Mouse (Mus musculus) MEL (cell line): ENCODE measurements at regions not wholly inside any gene's neighbourhood (a gene's known extent, or its start where the extent isn't known, plus 50 kb on each side); places are given as distances from the start of the nearest gene placed in this dataset.

Experiments
- DNase-seq: peaks from one replicate; pipeline ENCODE4 v3.0.0; 2011; ENCODE audit warnings: low read depth, low spot score
- H3K27ac ChIP-seq: 2 replicates; pipeline ENCODE4 v1.5.1; 2012; ENCODE audit warnings: low read depth, mild to moderate bottlenecking, control low read depth, low read length, moderate library complexity; ENCODE audit not compliant: control insufficient read depth
- H3K27me3 ChIP-seq, 2 experiments: fragments of 150-350 bp in 1 of 2; sonication (generic) in 1 of 2; 2 replicates each; pipeline ENCODE4 v1.6.1; 2012; ENCODE audit warnings: low read length in 2 of 2, mild to moderate bottlenecking in 2 of 2, improper control_type of control experiment in 1 of 2, moderate library complexity in 1 of 2; ENCODE audit not compliant: insufficient read depth in 2 of 2, control insufficient read depth in 1 of 2
- H3K36me3 ChIP-seq, 2 experiments: 2 replicates each; pipeline ENCODE4 v1.6.1; 2012 to 2014; ENCODE audit warnings: low read length in 2 of 2, improper control_type of control experiment in 1 of 2, inconsistent platforms in 1 of 2, mild to moderate bottlenecking in 1 of 2; ENCODE audit not compliant: insufficient read depth in 2 of 2, control insufficient read depth in 1 of 2
- H3K4me1 ChIP-seq, 2 experiments: fragments of 150-350 bp in 1 of 2; sonication (generic) in 1 of 2; 2 replicates each; pipeline ENCODE4 v1.6.1; 2012; ENCODE audit warnings: low read length in 2 of 2, improper control_type of control experiment in 1 of 2, mild to moderate bottlenecking in 1 of 2; ENCODE audit not compliant: insufficient read depth in 2 of 2, control insufficient read depth in 1 of 2
- H3K4me3 ChIP-seq, 2 experiments: fragments of 150-350 bp in 1 of 2; sonication (generic) in 1 of 2; 2 replicates each; pipeline ENCODE4 v1.5.1; 2012; ENCODE audit warnings: low read depth in 2 of 2, low read length in 2 of 2, mild to moderate bottlenecking in 2 of 2, moderate library complexity in 2 of 2, control low read depth in 1 of 2, improper control_type of control experiment in 1 of 2; ENCODE audit not compliant: control insufficient read depth in 1 of 2, insufficient read depth in 1 of 2
- H3K79me2 ChIP-seq: 2 replicates; pipeline ENCODE4 v1.6.1; 2012; ENCODE audit warnings: mild to moderate bottlenecking, low read length, moderate library complexity; ENCODE audit not compliant: control insufficient read depth, poor library complexity, insufficient read depth
- H3K9ac ChIP-seq: 2 replicates; pipeline ENCODE4 v1.6.1; 2012; ENCODE audit warnings: low read depth, mild to moderate bottlenecking, control low read depth, low read length, moderate library complexity; ENCODE audit not compliant: control insufficient read depth, poor library complexity, severe bottlenecking
- H3K9me3 ChIP-seq: fragments of 150-350 bp; sonication (generic); replicated peaks from 2 replicates; pipeline ENCODE4 v1.6.1; 2012; ENCODE audit warnings: mild to moderate bottlenecking, low read length, improper control_type of control experiment, moderate library complexity; ENCODE audit not compliant: insufficient read depth
- BHLHE40 ChIP-seq: IDR thresholded peaks from 2 replicates; pipeline ENCODE4 v1.6.1; 2012; ENCODE audit warnings: low read depth, mild to moderate bottlenecking, inconsistent platforms, low read length, improper control_type of control experiment, borderline replicate concordance
- CHD1 ChIP-seq: IDR thresholded peaks from 2 replicates; pipeline ENCODE4 v1.6.1; 2012; ENCODE audit warnings: low read depth, mild to moderate bottlenecking, inconsistent platforms, low read length, improper control_type of control experiment
- CHD2 ChIP-seq: IDR thresholded peaks from 2 replicates; pipeline ENCODE4 v1.6.1; 2011; ENCODE audit warnings: low read length, improper control_type of control experiment
- CTCF ChIP-seq, 3 experiments: IDR thresholded peaks in 2 of 3; conservative IDR thresholded peaks in 1 of 3; 2 replicates each; pipeline ENCODE4 v1.5.1; 2011 to 2012; ENCODE audit warnings: low read length in 3 of 3, low read depth in 2 of 3, mild to moderate bottlenecking in 2 of 3, improper control_type of control experiment in 1 of 3, inconsistent platforms in 1 of 3, mixed read lengths in 1 of 3, moderate library complexity in 1 of 3; ENCODE audit not compliant: control insufficient read depth in 1 of 3, insufficient read depth in 1 of 3, poor library complexity in 1 of 3, severe bottlenecking in 1 of 3
- E2F4 ChIP-seq: IDR thresholded peaks from 2 replicates; pipeline ENCODE4 v1.6.1; 2011; ENCODE audit warnings: low read depth, low read length, improper control_type of control experiment, borderline replicate concordance
- ELF1 ChIP-seq: IDR thresholded peaks from 2 replicates; pipeline ENCODE4 v1.6.1; 2014; ENCODE audit warnings: low read depth, mild to moderate bottlenecking, inconsistent platforms, low read length, improper control_type of control experiment, moderate library complexity
- EP300 ChIP-seq, 2 experiments: IDR thresholded peaks; 2 replicates each; pipeline ENCODE4 v1.6.1; 2011; ENCODE audit warnings: improper control_type of control experiment in 2 of 2, low read length in 2 of 2, low read depth in 1 of 2, mild to moderate bottlenecking in 1 of 2
- GATA1 ChIP-seq: IDR thresholded peaks from 2 replicates; pipeline ENCODE4 v1.6.1; 2011; ENCODE audit warnings: low read depth, low read length, improper control_type of control experiment
- KAT2A ChIP-seq: conservative IDR thresholded peaks from 2 replicates; pipeline ENCODE4 v1.6.1; 2012; ENCODE audit warnings: low read depth, low read length, improper control_type of control experiment, inconsistent platforms
- MAFK ChIP-seq: IDR thresholded peaks from 2 replicates; pipeline ENCODE4 v1.6.1; 2011; ENCODE audit warnings: low read depth, mild to moderate bottlenecking, low read length, improper control_type of control experiment, borderline replicate concordance
- MAZ ChIP-seq: IDR thresholded peaks from 2 replicates; pipeline ENCODE4 v1.6.1; 2012; ENCODE audit warnings: low read depth, mild to moderate bottlenecking, inconsistent platforms, low read length, improper control_type of control experiment
- MEF2A ChIP-seq: IDR thresholded peaks from 2 replicates; pipeline ENCODE4 v1.6.1; 2014; ENCODE audit warnings: low read depth, mild to moderate bottlenecking, inconsistent platforms, low read length, improper control_type of control experiment; ENCODE audit not compliant: poor library complexity, insufficient replicate concordance, severe bottlenecking; ENCODE audit errors: extremely low read depth
- MXI1 ChIP-seq: IDR thresholded peaks from 2 replicates; pipeline ENCODE4 v1.6.1; 2011; ENCODE audit warnings: mild to moderate bottlenecking, low read depth, low read length, improper control_type of control experiment
- MYC ChIP-seq: IDR thresholded peaks from 2 replicates; pipeline ENCODE4 v1.6.1; 2011; ENCODE audit warnings: low read depth, mild to moderate bottlenecking, low read length, improper control_type of control experiment, moderate library complexity
- NRF1 ChIP-seq: IDR thresholded peaks from 2 replicates; pipeline ENCODE4 v1.6.1; 2014; ENCODE audit warnings: low read depth, mild to moderate bottlenecking, inconsistent platforms, low read length, improper control_type of control experiment, moderate library complexity; ENCODE audit not compliant: poor library complexity, insufficient read depth, severe bottlenecking
- POLR2A ChIP-seq, 2 experiments: IDR thresholded peaks; 2 replicates each; pipeline ENCODE4 v1.6.1; 2011 to 2012; ENCODE audit warnings: low read length in 2 of 2, mild to moderate bottlenecking in 2 of 2, control low read depth in 1 of 2, improper control_type of control experiment in 1 of 2, low read depth in 1 of 2, moderate library complexity in 1 of 2; ENCODE audit not compliant: control insufficient read depth in 1 of 2, insufficient read depth in 1 of 2, poor library complexity in 1 of 2
- POLR2AphosphoS5 ChIP-seq: IDR thresholded peaks from 2 replicates; pipeline ENCODE4 v1.6.1; 2012; ENCODE audit warnings: low read depth, borderline replicate concordance, mild to moderate bottlenecking, inconsistent platforms, low read length, moderate library complexity, mixed read lengths
- RAD21 ChIP-seq: IDR thresholded peaks from 2 replicates; pipeline ENCODE4 v1.6.1; 2011; ENCODE audit warnings: mild to moderate bottlenecking, low read depth, low read length, improper control_type of control experiment
- SMC3 ChIP-seq: IDR thresholded peaks from 2 replicates; pipeline ENCODE4 v1.6.1; 2011; ENCODE audit warnings: low read depth, low read length, improper control_type of control experiment
- TAL1 ChIP-seq: IDR thresholded peaks from 2 replicates; pipeline ENCODE4 v1.6.1; 2012; ENCODE audit warnings: mild to moderate bottlenecking, inconsistent platforms, low read length, moderate library complexity, mixed read lengths
- TBP ChIP-seq: IDR thresholded peaks from 2 replicates; pipeline ENCODE4 v1.8.0; 2011; ENCODE audit warnings: low read depth, low read length, improper control_type of control experiment
- UBTF ChIP-seq: IDR thresholded peaks from 2 replicates; pipeline ENCODE4 v1.6.1; 2012; ENCODE audit warnings: low read depth, mild to moderate bottlenecking, inconsistent platforms, low read length, improper control_type of control experiment, moderate library complexity, borderline replicate concordance; ENCODE audit not compliant: insufficient read depth
- USF1 ChIP-seq: IDR thresholded peaks from 2 replicates; pipeline ENCODE4 v1.6.1; 2014; ENCODE audit warnings: low read depth, mild to moderate bottlenecking, inconsistent platforms, low read length, improper control_type of control experiment, moderate library complexity
- USF2 ChIP-seq, 2 experiments: IDR thresholded peaks; 2 replicates each; pipeline ENCODE4 v1.6.1; 2011 to 2012; ENCODE audit warnings: improper control_type of control experiment in 2 of 2, low read length in 2 of 2, borderline replicate concordance in 1 of 2, inconsistent platforms in 1 of 2, low read depth in 1 of 2, mild to moderate bottlenecking in 1 of 2; ENCODE audit not compliant: insufficient read depth in 1 of 2
- ZKSCAN1 ChIP-seq: IDR thresholded peaks from 2 replicates; pipeline ENCODE4 v1.6.1; 2012; ENCODE audit warnings: low read depth, mild to moderate bottlenecking, inconsistent platforms, low read length, improper control_type of control experiment, moderate library complexity
- ZMIZ1 ChIP-seq: IDR thresholded peaks from 2 replicates; pipeline ENCODE4 v1.6.1; 2012; ENCODE audit warnings: low read depth, mild to moderate bottlenecking, inconsistent platforms, low read length, improper control_type of control experiment, moderate library complexity

GRCm38 (mm10) chr15:85645396-85645795 is 63.1 kb upstream of the Wnt7b start:
- Histone ChIP-seq H3K9me3 (no peaks in the 10 kb centered on the region), H3K9ac (no peak overlapping the region), H3K36me3 (no peaks in the 10 kb centered on the region), H3K27ac (no peak overlapping the region), H3K4me1 (no peaks in the 10 kb centered on the region), H3K27me3 (no peaks in the 10 kb centered on the region), H3K79me2 (no peaks in the 10 kb centered on the region), H3K4me3 (no peak overlapping the region)
- TF ChIP-seq KAT2A, result no peak
- TF ChIP-seq MAZ, result no peak
- no peak for TF ChIP-seq CHD2
- TF ChIP-seq EP300 (IDR thresholded peaks at IDR 0.05; ENCODE audit: low read depth in 1 of 2, low read length in 2 of 2), result no peak
- TF ChIP-seq UBTF, result no peak
- TF ChIP-seq MEF2A, result no peak
- no peak for TF ChIP-seq CTCF (IDR thresholded peaks at IDR 0.05 in 2 of 3, conservative IDR thresholded peaks at IDR 0.05 in 1 of 3; ENCODE audit: control insufficient read depth in 1 of 3, insufficient read depth in 1 of 3, low read depth in 2 of 3, low read length in 3 of 3, poor library complexity in 1 of 3, severe bottlenecking in 1 of 3)
- TF ChIP-seq POLR2A (IDR thresholded peaks at IDR 0.05; ENCODE audit: control insufficient read depth in 1 of 2, insufficient read depth in 1 of 2, low read depth in 1 of 2, low read length in 2 of 2, poor library complexity in 1 of 2), result no peak
- TF ChIP-seq SMC3, result no peak
- TF ChIP-seq USF1, result no peak
- TF ChIP-seq TAL1, result no peak
- no peak for TF ChIP-seq ELF1
- no peak for TF ChIP-seq MXI1
- TF ChIP-seq TBP, result no peak
- TF ChIP-seq MYC, result no peak
- TF ChIP-seq RAD21, result no peak
- no peak for DNase-seq

DNA sequence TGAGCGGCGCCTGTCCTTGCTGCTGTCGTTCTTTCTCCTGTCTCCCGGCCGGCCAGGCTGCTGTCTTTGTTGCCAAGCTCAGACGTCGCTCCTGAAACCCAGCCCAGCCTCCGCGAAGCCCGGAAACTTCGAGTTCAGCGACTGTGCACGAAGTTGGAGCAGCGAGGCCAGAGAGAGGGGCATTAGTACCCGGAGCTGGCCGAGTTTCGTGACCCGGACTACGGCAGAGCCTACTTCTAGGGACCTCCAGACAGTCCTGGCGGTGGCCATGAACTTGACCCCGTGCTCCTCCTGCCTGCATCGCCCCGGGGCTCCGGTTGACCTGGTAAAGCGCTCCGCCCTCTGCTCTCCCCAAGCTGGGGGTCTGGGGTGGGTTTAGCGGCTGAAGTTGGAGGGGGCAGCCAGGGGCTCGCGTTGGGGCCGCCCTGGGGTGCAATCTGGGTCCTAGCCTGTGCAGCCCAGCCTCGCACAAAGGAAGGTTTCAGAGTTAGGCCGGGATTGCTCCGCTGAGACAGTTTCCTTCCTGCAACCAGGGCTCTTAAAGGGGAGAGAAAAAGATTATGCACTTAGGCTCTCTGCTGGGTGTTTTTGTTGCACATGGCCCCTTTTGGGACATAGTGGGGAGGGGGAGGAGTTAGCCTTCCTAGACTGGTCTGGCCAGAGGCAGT is 63.8 kb upstream of the Wnt7b start:
- H3K9me3 ChIP-seq, result no peaks in the 10 kb centered on the region
- TF ChIP-seq ZMIZ1, result no peak
- TF ChIP-seq ZKSCAN1, result no peak
- no peak for TF ChIP-seq E2F4
- no peak for TF ChIP-seq USF1
- no peak for TF ChIP-seq TBP
- TF ChIP-seq MEF2A, result no peak
- no peak for TF ChIP-seq MAFK
- TF ChIP-seq POLR2AphosphoS5, result no peak
- TF ChIP-seq POLR2A (IDR thresholded peaks at IDR 0.05; ENCODE audit: control insufficient read depth in 1 of 2, insufficient read depth in 1 of 2, low read depth in 1 of 2, low read length in 2 of 2, poor library complexity in 1 of 2), result no peak
- no peak for TF ChIP-seq GATA1
- no peak for TF ChIP-seq BHLHE40
- TF ChIP-seq NRF1, result no peak
- no peak for TF ChIP-seq USF2 (IDR thresholded peaks at IDR 0.05; ENCODE audit: borderline replicate concordance in 1 of 2, insufficient read depth in 1 of 2, low read depth in 1 of 2, low read length in 2 of 2)
- TF ChIP-seq CHD1, result no peak
- DNase-seq, result no peak
- H3K36me3 ChIP-seq, result no peaks in the 10 kb centered on the region
- H3K9ac ChIP-seq, result no peak overlapping the region
- no peaks in the 10 kb centered on the region for H3K4me1 ChIP-seq
- H3K27me3 ChIP-seq, result no peaks in the 10 kb centered on the region
- H3K4me3 ChIP-seq, result no peak overlapping the region
- no peak overlapping the region for H3K27ac ChIP-seq
- no peaks in the 10 kb centered on the region for H3K79me2 ChIP-seq
